Mouse (Mus musculus): ENCODE data around the gene Aanat. TPM values are rescaled to one million over a fixed set of nuclear protein-coding genes. Genes with fewer than 3 reads are reported as not detected.

The Aanat gene
- polyA plus RNA-seq, 1 experiment, result not detected

DNA sequence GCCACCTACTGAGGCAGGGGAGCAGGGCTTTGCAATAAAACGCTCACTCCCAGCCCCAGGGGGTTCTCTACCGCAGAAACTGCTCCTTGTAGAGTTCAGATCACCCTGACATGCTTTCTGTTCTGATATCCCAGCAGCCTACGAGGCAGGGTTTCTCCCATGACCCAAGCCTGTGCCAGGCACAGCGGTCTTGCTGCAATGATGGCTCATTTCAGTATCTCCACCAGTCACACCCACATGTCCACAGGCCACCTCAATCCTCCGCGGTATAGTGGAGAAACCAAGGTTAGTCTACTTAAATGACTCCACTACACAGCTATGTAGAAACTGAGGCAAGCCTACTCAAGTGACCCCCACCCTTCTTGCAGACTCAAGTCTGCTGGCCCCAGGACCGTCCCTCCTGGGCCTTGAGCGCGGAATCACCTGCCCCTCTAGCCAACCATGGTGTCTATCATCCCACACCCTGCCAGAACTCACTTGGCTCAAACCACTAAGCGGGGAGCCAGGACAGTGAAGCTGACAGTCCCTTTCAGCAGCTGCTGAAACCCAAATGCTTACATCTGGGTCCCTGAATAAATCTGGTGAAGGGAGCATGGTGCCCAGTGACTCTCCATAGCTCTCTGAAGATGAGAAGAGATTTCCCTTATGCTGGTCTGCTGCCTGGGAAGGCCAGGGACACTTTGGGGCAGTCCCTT, 34.5 kb downstream of the Aanat start:
- TF ChIP-seq TAL1 (IDR thresholded peaks at IDR 0.05; ENCODE audit: low read length) (no peak), GATA1 (IDR thresholded peaks at IDR 0.05; ENCODE audit: low read length) (no peak)
- H3K4me3 ChIP-seq (replicated peaks), result peak overlapping the region; percentile 80
- no peaks in the 10 kb centered on the region for H3K9me3 ChIP-seq (ENCODE audit: control insufficient read depth, low read length)
- peaks cover 51% of the 10 kb centered on the region for H3K36me3 ChIP-seq (ENCODE audit: control insufficient read depth)
- peaks cover 100% of the 10 kb centered on the region for H3K4me1 ChIP-seq (ENCODE audit: control insufficient read depth)
- H3K27me3 ChIP-seq (ENCODE audit: control insufficient read depth), result no peaks in the 10 kb centered on the region

- H3K9me3 ChIP-seq (ENCODE audit: control insufficient read depth, low read length), result no peaks in the 10 kb centered on the region
- H3K4me1 ChIP-seq (ENCODE audit: control insufficient read depth), result peaks cover 97% of the 10 kb centered on the region
- H3K36me3 ChIP-seq (ENCODE audit: control insufficient read depth), result peaks cover 51% of the 10 kb centered on the region
- no peak for TF ChIP-seq TAL1 (IDR thresholded peaks at IDR 0.05; ENCODE audit: low read length)
- no peak for TF ChIP-seq GATA1 (IDR thresholded peaks at IDR 0.05; ENCODE audit: low read length)
- H3K27me3 ChIP-seq (ENCODE audit: control insufficient read depth), result no peaks in the 10 kb centered on the region
- peak overlapping the region; percentile 80 for H3K4me3 ChIP-seq (replicated peaks)
Measured at GRCm38 (mm10) chr11:116621258-116621704, 35.0 kb downstream of the Aanat start.

DNA sequence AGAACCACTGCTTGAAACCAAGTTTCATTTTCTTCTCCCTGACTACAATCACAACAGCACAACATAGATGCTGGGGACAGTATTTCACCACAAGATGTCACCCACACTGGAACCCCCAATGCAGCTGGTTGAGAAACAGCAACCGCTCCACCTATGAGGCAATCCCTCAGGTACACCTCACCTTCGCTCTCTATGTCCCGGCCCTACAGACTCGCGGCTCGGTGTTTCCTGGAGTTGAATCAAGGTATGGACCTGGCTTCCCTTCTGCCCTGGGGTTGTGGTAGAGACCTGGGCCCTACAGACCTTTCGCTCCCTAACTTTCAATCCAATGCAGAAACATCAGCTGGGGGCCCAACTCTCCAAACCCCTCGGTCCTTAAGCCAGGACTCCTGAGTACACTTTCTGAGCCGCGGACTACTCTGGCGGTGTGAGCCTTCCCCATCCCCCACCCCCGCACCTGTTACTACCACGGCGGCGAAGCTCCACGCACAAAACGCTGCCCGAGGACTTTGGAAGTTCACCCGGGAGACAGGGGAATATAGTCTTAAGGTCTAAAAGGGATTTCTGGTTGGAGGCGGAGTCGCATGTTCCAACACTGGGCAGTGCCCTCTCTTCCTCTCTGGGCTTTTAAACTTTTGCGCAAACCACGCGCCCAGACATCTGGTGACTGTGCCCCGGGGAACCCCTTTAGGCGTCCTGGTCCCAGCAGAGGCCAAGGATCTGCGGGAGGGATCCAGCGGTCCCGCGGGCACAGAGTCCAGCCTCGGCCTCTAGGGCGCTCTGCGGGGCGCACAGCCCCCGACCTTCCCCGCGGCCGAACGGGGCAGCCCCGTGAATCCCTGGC, 37.3 kb downstream of the Aanat start:
- Histone ChIP-seq H3K27me3 (ENCODE audit: control insufficient read depth) (no peaks in the 10 kb centered on the region), H3K36me3 (ENCODE audit: control insufficient read depth) (peaks cover 33% of the 10 kb centered on the region), H3K4me3 (replicated peaks) (peak overlapping the region; percentile 80), H3K4me1 (ENCODE audit: control insufficient read depth) (peaks cover 89% of the 10 kb centered on the region), H3K9me3 (ENCODE audit: control insufficient read depth, low read length) (no peaks in the 10 kb centered on the region)
- TF ChIP-seq GATA1 (IDR thresholded peaks at IDR 0.05; ENCODE audit: low read length) (no peak), TAL1 (IDR thresholded peaks at IDR 0.05; ENCODE audit: low read length) (no peak)

GRCm38 (mm10) chr11:116624131-116624832, 38.0 kb downstream of the Aanat start:
- no peaks in the 10 kb centered on the region for H3K9me3 ChIP-seq (ENCODE audit: control insufficient read depth, low read length)
- H3K27me3 ChIP-seq (ENCODE audit: control insufficient read depth), result no peaks in the 10 kb centered on the region
- H3K36me3 ChIP-seq (ENCODE audit: control insufficient read depth), result peaks cover 25% of the 10 kb centered on the region
- H3K4me1 ChIP-seq (ENCODE audit: control insufficient read depth), result peaks cover 88% of the 10 kb centered on the region
- H3K4me3 ChIP-seq (replicated peaks), result peak overlapping the region; percentile 80
- TF ChIP-seq TAL1 (IDR thresholded peaks at IDR 0.05; ENCODE audit: low read length) (no peak), GATA1 (IDR thresholded peaks at IDR 0.05; ENCODE audit: low read length) (no peak)

DNA sequence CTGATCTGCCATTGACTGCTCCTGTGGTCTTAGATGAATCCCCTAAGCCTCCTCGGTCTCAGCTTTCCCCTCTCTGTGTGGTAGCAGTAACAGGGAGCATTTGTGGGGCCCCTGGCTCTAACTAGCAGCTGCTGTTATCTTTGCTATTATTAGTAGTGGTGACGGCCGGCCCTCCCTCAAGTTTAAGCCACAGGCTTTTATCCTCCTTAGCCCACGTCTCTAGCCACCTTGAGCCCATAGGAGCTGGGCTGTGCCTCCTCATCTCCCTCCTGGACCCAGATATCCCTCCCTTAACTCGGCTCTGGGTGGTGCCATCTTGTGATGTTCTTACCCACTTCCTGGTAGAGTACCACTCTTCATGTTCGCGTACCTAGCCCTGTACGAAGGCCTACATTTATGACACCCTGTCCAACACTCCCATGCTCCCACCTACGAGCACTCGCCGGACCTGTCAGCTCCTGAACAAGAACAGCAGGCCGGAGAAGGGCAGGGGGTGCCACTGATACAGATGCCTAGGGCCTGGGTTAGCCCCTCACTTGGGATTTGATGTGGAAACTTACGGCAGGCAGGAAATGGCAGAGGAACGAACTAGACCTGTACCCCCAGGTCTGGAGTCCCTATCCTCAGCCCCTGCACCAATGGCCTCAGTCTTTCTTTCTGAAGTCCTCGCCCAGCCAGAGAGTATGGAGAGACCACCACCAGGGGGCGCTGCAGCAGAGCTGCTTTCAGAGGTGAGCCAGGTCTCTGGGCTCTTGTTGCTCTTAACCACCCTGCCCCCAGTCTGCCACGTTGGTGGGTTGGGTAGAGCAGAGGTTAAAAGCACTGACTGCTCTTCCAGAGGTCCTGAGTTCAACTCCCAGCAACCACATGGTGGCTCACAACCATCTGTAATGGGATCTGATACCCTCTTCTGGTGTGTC, 39.1 kb downstream of the Aanat start:
- Histone ChIP-seq H3K36me3 (ENCODE audit: control insufficient read depth) (peaks cover 20% of the 10 kb centered on the region), H3K27me3 (ENCODE audit: control insufficient read depth) (no peaks in the 10 kb centered on the region), H3K4me1 (ENCODE audit: control insufficient read depth) (peaks cover 77% of the 10 kb centered on the region), H3K9me3 (ENCODE audit: control insufficient read depth, low read length) (no peaks in the 10 kb centered on the region), H3K4me3 (replicated peaks) (no peak overlapping the region)
- TF ChIP-seq TAL1 (IDR thresholded peaks at IDR 0.05; ENCODE audit: low read length), result no peak
- no peak for TF ChIP-seq GATA1 (IDR thresholded peaks at IDR 0.05; ENCODE audit: low read length)

DNA sequence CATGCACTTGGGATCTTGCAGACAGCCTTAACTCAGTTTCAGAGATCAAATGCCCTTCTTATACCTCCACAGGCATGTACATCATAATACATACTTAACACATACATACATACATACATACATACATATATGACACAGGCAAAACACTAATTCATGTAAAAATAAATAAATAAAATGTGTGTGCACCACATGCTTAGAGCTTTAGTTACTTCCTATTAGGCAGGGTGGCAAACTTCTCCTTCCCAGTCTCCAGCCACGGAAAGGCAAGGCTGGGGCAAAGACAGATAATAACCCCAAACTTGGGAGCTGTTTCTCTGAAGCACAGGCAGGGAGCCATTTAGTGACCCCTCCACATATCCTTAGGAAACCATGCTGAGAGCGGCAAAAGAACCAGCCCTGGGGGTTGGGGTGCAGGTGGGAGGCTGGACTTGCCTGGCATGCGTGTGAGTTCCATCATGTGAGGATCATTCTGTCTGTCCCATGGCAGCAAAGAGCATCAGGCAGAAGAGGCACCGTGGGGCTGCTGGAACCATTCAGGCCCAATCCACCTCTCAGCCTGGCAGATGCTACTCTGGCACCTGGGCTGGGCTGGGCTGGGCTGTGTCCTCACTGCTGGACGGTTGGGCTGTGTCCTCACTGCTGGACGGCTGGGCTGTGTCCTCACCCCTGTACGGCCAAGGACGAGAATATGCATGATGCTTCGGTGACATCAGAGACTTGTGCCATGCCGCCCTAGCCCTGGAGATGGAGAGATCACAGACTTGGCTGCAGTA, 40.3 kb downstream of the Aanat start, which contains the start of gene Rhbdf2:
Rhbdf2 (minus strand) TSS at position 721 of the 773 bp plus-strand sequence.
- H3K9me3 ChIP-seq (ENCODE audit: control insufficient read depth, low read length), result no peaks in the 10 kb centered on the region
- no peaks in the 10 kb centered on the region for H3K27me3 ChIP-seq (ENCODE audit: control insufficient read depth)
- H3K4me1 ChIP-seq (ENCODE audit: control insufficient read depth), result peaks cover 66% of the 10 kb centered on the region
- TF ChIP-seq TAL1 (IDR thresholded peaks at IDR 0.05; ENCODE audit: low read length) (no peak), GATA1 (IDR thresholded peaks at IDR 0.05; ENCODE audit: low read length) (no peak)
- H3K4me3 ChIP-seq (replicated peaks), result no peak within 1 kb of the TSS
- peaks cover 9% of the 10 kb centered on the region for H3K36me3 ChIP-seq (ENCODE audit: control insufficient read depth)

DNA sequence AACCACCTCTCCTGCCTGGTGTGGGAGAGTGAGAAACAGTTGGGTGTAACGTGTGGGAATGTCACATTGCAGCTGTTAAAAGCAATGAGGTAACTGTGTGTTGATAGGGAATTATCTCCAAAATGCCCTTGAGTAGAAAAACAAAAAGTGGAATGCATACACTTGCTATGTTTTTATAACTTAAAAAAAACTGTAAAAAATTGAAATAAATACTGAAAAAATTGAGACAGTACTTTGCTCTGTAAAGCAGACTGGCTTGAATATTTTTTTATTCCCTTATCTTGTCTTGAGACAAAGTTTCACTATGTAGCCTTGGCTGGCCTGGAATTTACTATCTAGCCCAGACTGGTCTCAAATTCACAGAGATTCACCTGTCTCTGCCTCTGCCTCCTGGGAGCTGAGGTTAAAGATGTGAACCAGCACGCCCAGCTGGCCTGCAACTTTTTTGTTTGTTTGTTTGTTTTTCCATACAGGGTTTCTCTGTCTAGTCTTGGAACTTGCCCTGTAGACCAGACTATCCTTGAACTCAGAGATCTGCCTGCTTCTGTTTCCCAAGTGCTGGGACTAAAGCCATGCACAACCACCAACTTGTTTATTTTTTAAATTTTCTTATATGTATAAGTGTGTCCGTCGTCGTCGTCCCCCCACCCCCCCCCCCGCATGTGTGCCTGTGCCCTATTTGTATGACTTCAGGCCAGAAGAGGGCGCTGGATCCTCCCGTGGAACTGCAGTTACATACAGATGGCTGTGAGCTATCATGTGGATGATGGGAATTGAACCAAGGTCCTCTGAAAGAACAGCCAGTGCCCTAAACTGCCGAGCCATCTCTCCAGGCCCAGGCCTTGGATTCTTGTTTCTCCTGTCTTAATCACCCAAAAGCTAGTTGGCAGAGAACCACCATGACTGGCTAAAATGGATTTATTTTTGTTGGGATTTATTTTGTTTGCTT, 41.1 kb downstream of the Aanat start:
- Histone ChIP-seq H3K4me1 (ENCODE audit: control insufficient read depth) (peaks cover 57% of the 10 kb centered on the region), H3K27me3 (ENCODE audit: control insufficient read depth) (no peaks in the 10 kb centered on the region), H3K4me3 (replicated peaks) (no peak overlapping the region), H3K9me3 (ENCODE audit: control insufficient read depth, low read length) (no peaks in the 10 kb centered on the region), H3K36me3 (ENCODE audit: control insufficient read depth) (peaks cover 4% of the 10 kb centered on the region)
- no peak for TF ChIP-seq GATA1 (IDR thresholded peaks at IDR 0.05; ENCODE audit: low read length)
- no peak for TF ChIP-seq TAL1 (IDR thresholded peaks at IDR 0.05; ENCODE audit: low read length)

All from erythroblast, embryonic 14.5 days (primary cell).